ENCODE assay signal across 7 mouse cellular contexts in the genomic region with DNA sequence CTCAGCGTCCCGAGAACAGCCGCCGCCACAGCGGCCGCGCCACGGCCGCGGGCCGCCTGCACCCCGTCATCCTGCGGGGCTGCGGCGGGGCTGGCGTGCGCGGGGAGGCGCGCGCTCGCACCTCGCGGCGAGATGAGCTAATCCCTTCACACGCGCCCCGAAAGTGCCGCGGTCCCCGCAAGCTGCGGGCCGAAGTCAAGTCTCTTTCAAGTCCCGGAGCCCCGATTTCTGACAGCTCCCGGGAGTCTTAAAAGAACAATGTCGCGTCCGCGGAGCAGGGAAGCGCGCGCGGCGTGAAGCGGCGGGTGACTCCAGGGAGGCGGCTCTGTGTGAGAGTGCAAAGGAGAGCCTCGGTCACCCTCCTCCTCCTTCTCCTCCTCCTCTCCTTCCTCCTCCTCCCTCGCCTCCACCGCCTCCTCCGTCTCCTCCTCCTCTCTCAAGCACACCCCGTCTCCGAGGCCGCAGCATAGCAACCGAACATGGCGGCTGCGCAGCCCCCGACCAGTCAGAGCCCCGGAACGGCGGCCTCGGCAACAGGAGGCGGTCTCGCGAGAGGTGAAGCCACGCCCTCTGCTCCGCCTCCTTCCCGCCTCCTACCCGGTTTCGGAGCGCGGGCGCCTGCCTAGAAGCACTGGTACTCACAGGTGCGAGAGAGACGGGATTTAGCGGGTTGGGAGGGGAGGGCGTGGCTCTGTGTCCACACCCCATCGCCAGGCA. TPM values are rescaled to one million over a fixed set of nuclear protein-coding genes. Genes with fewer than 3 reads are reported as not detected.
DNase-seq lines count a peak whose midpoint lies in the region; ATAC-seq and TF ChIP-seq lines count a peak whose summit lies in the region.

A gene (minus strand): TSS at position 579 of the 717 bp plus-strand sequence.

- peak; percentile 99 for DNase-seq in adrenal gland, postnatal 10 days
- peak; percentile 100 for DNase-seq in embryonic facial prominence, embryonic 10.5 days (ENCODE audit: low spot score)
- peak; percentile 56 for DNase-seq in gonadal fat pad, adult 2 months (ENCODE audit: low read depth)
- peak; percentile 99 for DNase-seq in left cerebral cortex, postnatal 4 days

- H3K36me3 ChIP-seq in embryonic facial prominence, embryonic 10.5 days (replicated peaks): no peaks in the 10 kb centered on the region
- H3K36me3 ChIP-seq in intestine, postnatal 0 days (ENCODE audit: control insufficient read depth, insufficient read depth): no peaks in the 10 kb centered on the region
- no peaks in the 10 kb centered on the region for H3K36me3 ChIP-seq in midbrain, embryonic 12.5 days
- no peaks in the 10 kb centered on the region for H3K36me3 ChIP-seq in small intestine, adult 2 months (ENCODE audit: control insufficient read depth, insufficient read depth, low read length)

- ATAC-seq in intestine, postnatal 0 days: peak; percentile 99
- peak; percentile 99 for ATAC-seq in midbrain, embryonic 12.5 days (ENCODE audit: low FRiP score, low read depth)

- peak within 1 kb of the TSS; percentile 93 for H3K4me3 ChIP-seq in embryonic facial prominence, embryonic 10.5 days
- peak within 1 kb of the TSS; percentile 95 for H3K4me3 ChIP-seq in intestine, postnatal 0 days (ENCODE audit: low read depth, low read length)
- peak within 1 kb of the TSS; percentile 90 for H3K4me3 ChIP-seq in midbrain, embryonic 12.5 days
- peak within 1 kb of the TSS; percentile 88 for H3K4me3 ChIP-seq in small intestine, adult 2 months (ENCODE audit: low read depth, low read length)

- peaks cover 21% of the 10 kb centered on the region for H3K4me1 ChIP-seq in embryonic facial prominence, embryonic 10.5 days
- peaks cover 3% of the 10 kb centered on the region; the same call in 1 of the 2 replicates for H3K4me1 ChIP-seq in intestine, postnatal 0 days (replicated peaks; ENCODE audit: control insufficient read depth, insufficient read depth, low read length)
- H3K4me1 ChIP-seq in midbrain, embryonic 12.5 days: peaks cover 13% of the 10 kb centered on the region
- no peaks in the 10 kb centered on the region for H3K4me1 ChIP-seq in small intestine, adult 2 months (ENCODE audit: control insufficient read depth, insufficient read depth, insufficient read length, low read length)

- intact Hi-C loops in left cerebral cortex, postnatal 4 days (cut with DNase I): no loop called here

- TF ChIP-seq POLR2A in small intestine, adult 2 months (IDR thresholded peaks at IDR 0.05; ENCODE audit: low read depth, low read length): peak; percentile 68

- peak within 1 kb of the TSS; percentile 87 for H3K9ac ChIP-seq in intestine, postnatal 0 days (ENCODE audit: low read depth, low read length)
- peak within 1 kb of the TSS; percentile 90 for H3K9ac ChIP-seq in midbrain, embryonic 12.5 days (replicated peaks)

- peak within 1 kb of the TSS; percentile 80 for H3K4me2 ChIP-seq in intestine, postnatal 0 days (replicated peaks; ENCODE audit: low read depth)
- H3K4me2 ChIP-seq in midbrain, embryonic 12.5 days (replicated peaks): peak within 1 kb of the TSS; percentile 68

- H3K27me3 ChIP-seq in embryonic facial prominence, embryonic 10.5 days (replicated peaks; ENCODE audit: low read depth, poor library complexity, severe bottlenecking): no peaks in the 10 kb centered on the region
- H3K27me3 ChIP-seq in intestine, postnatal 0 days (replicated peaks; ENCODE audit: control insufficient read depth, insufficient read depth, low read length): no peaks in the 10 kb centered on the region
- no peaks in the 10 kb centered on the region for H3K27me3 ChIP-seq in midbrain, embryonic 12.5 days
- H3K27me3 ChIP-seq in small intestine, adult 2 months (ENCODE audit: control insufficient read depth, insufficient read depth, low read length): no peaks in the 10 kb centered on the region

- WGBS in embryonic facial prominence, embryonic 10.5 days: under 1% methylated on average over 79 of the region's 79 CpGs
- WGBS in intestine, postnatal 0 days: under 1% methylated on average over 58 of the region's 79 CpGs
- under 1% methylated on average over 78 of the region's 79 CpGs for WGBS in midbrain, embryonic 12.5 days
- WGBS in small intestine, adult 2 months: under 1% methylated on average over 76 of the region's 79 CpGs

- peak within 1 kb of the TSS; percentile 97 for H3K27ac ChIP-seq in embryonic facial prominence, embryonic 10.5 days (replicated peaks)
- peak within 1 kb of the TSS; percentile 71 for H3K27ac ChIP-seq in intestine, postnatal 0 days (ENCODE audit: low read depth, low read length)
- H3K27ac ChIP-seq in midbrain, embryonic 12.5 days (replicated peaks): peak within 1 kb of the TSS; percentile 96
- H3K27ac ChIP-seq in small intestine, adult 2 months (ENCODE audit: insufficient read depth, low read depth, low read length): peak within 1 kb of the TSS; percentile 60

- no peaks in the 10 kb centered on the region for H3K9me3 ChIP-seq in embryonic facial prominence, embryonic 10.5 days
- no peaks in the 10 kb centered on the region for H3K9me3 ChIP-seq in intestine, postnatal 0 days (ENCODE audit: control insufficient read depth)
- H3K9me3 ChIP-seq in midbrain, embryonic 12.5 days: no peaks in the 10 kb centered on the region

- no peak for TF ChIP-seq CTCF in intestine, postnatal 0 days (IDR thresholded peaks at IDR 0.05; ENCODE audit: low read depth)
- TF ChIP-seq CTCF in small intestine, adult 2 months (IDR thresholded peaks at IDR 0.05; ENCODE audit: extremely low read depth, insufficient read length, insufficient replicate concordance, low read depth, low read length): no peak

RNA-seq across cellular contexts. Expression of the gene that starts here (rescaled TPM):
- 10 to 100 TPM; 48.9 to 56.5 TPM for total RNA-seq in adrenal gland, postnatal 10 days (2021)
- polyA plus RNA-seq in embryonic facial prominence, embryonic 10.5 days (2016; fragmentation: Nextera tagmentation; extraction: Ambion mirVana): 5.4 and 6.3 TPM in 2 replicates
- 4.2 and 5.5 TPM in 2 replicates for polyA plus RNA-seq in gonadal fat pad, adult 2 months (2012; rRNA removed)
- polyA plus RNA-seq in intestine, postnatal 0 days (2015; fragmentation: Nextera tagmentation; extraction: Ambion mirVana): 2.4 and 3.0 TPM in 2 replicates
- 10 to 100 TPM; 37.2 to 39.0 TPM for total RNA-seq in left cerebral cortex, postnatal 4 days (2021)
- polyA plus RNA-seq in midbrain, embryonic 12.5 days (2016; fragmentation: Nextera tagmentation; extraction: Ambion mirVana): 15.5 and 18.7 TPM in 2 replicates
- polyA plus RNA-seq in small intestine, adult 2 months (2012; rRNA removed): 0.44 and 2.7 TPM in 2 replicates

Comparison
In these comparisons a context has a peak if more than half of its experiments do, and no peak if none do; other contexts are left out.
1. Peak in every context shown above with its lines: DNase-seq, ATAC-seq, H3K4me3 ChIP-seq and H3K27ac ChIP-seq.